Mouse (Mus musculus) ES-CJ7 (cell line): ENCODE results near the gene Fgfr1op.
"Not testable (repeated sequence)": the region's sequence is repeated elsewhere in the genome, so short reads cannot be mapped to it uniquely, and the experiment has no call there.

Experiments used
- DNase-seq: peaks from one replicate; pipeline ENCODE4 v3.0.0; 2011; ENCODE audit warnings: low read depth, low spot score

Fgfr1op gene

DNA sequence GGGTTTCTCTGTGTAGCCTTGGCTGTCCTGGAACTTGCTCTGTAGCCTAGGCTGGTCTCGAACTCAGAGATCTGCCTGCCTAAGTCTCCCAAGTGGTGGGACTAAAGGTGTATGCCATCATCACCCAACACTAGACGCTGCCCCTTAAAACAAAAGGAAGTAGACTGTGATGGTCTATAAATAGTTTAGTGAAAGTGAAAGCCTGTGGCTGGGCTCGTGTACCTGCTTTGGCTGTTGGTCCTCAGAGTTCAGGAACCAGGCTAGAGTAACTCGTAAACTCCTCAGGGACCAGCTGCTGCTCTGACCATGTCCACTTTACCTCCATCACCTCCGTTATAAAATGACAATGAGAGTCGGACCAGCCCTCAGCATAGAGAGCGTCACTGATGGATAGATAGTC, 5.0 kb downstream of the Fgfr1op start:
- no peak for DNase-seq

DNA sequence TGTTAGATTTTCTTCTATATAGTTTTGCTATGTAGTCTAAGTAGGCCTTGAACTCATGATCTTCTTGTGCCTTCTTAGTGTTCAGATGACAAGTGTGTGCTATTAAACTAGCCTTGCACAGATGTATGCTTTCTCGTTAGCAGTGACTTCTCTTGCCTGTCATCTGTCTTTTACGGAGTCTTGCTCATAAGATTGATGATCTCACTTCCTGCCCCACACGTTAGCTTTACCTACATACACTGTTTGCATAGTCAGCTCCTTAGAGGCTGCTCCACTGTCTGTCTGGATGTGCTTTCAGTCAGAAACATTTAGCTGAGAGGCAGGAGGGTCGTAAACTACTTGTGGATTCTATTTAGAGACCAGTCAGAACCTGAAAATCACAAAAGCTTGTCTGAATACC, 5.8 kb downstream of the Fgfr1op start:
- no peak for DNase-seq

DNA sequence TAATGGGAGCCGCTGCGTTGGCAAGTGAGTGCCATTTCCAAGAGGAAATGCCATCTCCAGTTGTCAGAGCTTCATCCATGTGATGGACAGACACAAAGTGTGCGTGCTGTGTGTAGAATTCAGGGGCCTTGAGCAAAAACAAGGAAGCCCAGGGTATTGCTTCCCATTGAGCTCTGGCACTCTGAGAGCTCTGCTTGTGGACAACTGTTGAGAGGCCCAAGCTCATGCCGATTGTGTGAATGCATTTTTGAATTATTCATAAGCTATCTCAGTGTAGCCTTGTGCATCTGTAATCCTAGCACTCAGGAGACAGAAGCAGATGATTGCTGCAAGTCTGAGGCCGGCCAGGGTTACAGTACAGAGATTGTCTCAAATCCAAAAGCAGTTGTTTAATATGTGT, 11.8 kb downstream of the Fgfr1op start:
- DNase-seq: no peak

DNA sequence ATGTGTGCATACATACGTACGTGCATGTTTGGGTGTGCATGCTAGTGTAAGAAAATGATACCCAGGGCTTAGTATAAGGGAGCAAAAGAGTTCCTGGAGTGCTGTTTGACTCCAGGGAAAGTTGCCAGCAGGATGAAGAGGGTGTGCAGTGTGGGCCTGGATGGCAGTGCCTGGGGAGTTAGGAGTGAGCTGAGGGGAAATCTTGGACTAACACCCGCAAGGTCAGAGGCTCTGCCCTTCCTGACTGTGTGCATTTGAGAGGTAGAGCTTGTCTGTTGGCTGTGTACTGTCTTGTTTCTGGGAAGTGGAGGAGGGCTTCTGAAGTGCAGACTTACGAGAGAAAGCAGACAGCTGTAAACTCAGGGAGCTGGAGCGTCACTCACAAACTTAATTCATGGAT, 18.5 kb downstream of the Fgfr1op start:
- no peak for DNase-seq

DNA sequence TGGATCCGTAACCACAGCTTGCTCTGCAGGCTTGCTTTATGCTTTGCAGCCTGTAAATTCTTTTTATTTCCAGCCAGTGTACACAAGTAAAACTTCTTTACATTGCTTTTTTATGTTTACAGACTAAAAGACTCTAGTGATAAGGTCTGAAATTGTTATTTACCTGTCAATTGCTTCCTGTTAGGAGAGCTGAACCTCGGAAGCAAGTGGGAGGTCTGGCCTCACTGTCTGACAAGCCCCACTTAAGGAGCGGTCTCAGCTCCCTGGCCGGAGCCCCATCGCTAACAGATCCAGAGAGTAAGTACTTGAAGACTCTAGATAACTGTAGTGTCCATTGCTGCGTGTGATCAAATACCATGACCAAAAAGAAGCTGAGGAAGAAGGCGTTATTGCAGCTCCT, 18.9 kb downstream of the Fgfr1op start:
- DNase-seq: no peak

DNA sequence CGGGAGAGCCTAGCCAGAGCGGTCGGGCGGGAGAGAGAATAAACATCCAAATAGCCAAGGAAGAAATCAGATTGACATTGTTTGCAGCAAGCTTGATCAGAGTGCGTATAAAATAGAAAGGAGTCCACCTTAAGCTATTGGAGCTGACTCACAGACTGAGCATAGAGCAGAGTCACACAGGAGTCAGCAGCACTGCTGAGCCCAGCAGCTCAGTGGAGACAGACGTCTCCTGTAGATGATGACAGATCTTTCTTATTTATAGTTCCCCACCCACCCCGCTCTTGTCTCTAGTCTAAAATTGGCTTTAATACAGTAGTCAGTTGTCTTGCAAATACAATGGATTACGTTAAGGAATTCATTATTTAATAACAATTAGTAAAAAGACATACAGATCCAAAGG, 28.4 kb downstream of the Fgfr1op start:
- no peak for DNase-seq

DNA sequence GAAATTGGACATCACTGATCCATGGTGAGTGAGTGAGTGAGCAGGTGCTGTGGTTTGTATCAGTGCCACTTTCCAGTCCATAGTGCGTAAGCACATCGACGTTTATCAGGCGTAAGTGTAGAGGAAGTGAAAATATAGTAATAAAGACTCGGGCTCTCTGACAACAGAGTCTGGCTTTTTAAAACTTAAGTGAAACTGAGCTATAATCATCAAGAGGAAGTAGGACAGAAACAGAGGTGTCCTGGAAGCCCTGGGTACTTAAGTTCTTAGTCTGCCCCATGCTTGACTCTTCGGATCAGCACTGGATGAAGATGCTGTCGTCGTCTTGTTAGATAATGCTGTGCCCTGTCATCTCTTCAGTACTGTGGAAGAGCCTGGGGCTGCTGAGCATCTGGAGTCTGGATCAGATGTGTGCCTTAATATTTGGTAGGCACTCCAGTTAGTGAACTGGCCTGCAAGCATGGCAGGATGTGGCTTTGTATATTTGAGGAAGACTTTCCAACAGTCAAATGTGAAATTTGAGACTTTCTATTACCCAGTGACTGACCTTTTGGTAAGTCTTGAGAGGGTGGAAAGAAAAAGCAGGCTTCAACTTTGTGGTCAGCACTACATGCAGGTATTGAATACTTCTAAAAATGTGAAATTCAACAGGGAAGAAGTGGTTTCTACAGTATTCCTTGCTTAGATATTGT, 30.5 kb downstream of the Fgfr1op start:
- DNase-seq: no peak

DNA sequence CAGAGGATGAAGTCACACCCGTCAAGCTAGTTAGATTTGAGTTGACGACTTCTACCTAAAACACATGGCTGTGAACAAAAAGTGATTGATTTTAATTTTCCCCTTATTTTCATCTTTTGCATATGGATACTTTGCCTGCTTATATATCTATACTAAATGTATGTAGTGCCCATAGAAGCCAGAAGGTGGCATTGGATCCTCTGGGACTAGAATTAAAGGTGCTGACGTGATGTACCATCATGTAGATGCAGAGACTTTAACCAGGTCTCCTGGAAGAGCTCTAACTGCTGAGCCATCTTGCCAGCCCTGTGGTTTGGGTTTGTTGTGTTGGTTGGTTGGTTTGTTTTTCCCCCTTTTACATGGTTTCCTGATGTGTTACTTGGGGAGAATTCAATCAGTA, 32.4 kb downstream of the Fgfr1op start:
- peak; percentile 38 for DNase-seq

DNA sequence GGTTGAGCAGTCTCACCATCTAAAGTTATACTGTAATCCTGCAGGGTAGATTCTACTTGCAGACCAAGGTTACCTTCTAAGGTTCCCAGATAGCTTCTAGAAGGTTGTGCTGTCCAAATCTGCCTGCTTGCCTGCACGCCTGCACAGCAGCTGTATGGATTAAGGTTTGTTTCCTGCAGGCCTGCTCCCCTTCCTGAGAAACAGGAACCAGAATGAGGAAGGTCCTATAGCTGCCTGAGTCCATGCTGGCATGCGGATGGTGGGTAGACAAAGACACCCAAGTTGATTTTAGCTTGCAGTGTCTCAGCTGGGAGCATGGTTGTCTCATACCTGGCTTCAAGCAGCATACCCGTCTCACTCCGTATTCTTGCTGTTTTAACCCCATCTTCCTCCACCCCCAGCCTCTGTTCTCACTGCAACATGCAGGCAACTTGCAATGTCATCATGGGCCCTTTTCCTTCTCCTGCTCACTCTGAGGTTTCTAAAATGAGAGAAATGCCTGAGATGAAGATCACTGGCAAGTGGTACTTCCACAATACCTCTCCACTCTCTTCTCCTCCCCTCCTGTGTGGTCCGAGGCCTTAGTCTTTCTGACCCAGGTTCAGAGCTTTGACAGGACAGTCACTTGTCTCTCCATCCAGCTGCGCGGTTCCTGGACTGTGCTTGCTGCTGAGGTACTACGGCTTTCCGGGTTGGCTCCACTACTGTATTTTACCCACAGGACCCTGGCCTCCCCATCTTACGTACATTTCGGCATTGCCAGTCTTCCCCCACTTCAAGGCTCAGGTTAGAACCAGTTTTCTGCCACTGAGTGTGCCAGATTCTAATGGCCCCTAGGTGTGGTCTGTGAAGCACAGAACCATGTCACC, 34.0 kb downstream of the Fgfr1op start:
- no peak for DNase-seq

DNA sequence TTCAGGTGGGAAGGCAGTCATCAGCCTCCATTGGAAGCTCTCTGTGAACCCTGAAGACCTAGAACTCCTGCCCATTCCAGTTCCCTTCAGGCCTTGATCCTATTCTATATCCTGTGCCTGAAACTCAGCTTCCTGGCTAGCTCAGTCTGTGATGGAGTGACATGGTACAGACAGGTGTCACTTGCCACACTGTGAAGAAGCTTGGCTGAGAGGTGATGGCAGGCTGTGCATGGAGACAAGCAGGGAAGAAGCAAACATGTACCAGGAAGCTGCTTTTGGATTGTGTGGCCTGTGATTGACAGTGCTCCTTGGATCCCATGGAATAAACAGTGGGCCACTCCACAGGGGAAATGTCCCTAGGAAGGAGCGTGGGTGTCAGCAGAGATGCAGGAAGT, 34.6 kb downstream of the Fgfr1op start:
- DNase-seq: no peak

DNA sequence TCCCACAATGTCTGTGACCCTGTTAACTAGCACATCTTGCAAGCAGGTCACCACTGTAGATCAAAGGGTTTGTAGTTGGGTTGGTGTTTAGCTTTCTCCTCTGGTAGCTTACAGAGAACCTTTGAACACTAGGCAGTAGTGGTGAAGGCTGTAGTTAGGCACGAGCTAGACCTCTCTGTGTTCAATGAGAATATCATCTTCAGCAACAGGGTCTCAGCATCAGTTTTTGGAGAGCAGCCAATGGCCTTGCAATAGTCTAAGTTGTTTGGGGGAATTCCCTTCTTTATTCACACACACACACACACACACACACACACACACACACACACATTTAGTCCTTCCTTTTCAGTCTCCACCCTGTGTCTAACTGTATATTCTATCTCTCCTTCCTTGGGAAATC, 38.2 kb downstream of the Fgfr1op start:
- DNase-seq: no peak

DNA sequence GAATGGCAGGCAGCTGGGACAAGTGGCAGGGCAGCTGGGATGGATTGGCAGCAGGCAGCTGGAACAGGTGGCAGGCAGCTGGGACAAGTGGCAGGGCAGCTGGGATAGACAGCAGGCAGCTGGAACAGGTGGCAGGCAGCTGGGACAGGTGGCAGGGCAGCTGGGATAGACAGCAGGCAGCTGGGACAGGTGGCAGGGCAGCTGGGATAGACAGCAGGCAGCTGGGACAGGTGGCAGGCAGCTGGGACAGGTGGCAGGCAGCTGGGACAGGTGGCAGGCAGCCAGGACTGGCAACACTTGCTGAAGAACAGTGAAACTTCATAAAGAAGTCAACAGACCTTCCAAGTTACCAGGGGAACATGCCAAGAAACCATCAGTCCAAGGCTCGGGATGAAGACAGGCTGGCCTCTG, 39.9 kb downstream of the Fgfr1op start:
- DNase-seq: not testable (repeated sequence)

DNA sequence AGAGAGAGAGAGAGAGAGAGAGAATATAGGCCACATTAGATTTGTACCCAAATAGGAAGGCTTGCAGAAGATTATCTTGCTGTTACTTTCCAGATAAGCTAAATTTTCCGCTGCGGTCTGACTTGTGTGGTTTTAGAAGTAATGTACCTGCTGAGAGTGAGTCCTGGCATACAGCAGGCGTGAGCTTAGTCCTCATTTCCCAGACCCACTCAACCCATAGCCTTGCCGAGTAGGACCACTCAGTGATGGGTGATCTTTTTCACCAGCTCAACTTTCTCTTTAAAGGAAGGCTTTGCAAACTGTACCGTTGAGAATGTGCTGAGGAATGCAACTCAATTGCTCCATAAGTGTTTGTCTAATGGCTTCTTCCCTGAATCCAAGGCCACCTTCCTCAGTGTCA, 41.4 kb downstream of the Fgfr1op start:
- no peak for DNase-seq

DNA sequence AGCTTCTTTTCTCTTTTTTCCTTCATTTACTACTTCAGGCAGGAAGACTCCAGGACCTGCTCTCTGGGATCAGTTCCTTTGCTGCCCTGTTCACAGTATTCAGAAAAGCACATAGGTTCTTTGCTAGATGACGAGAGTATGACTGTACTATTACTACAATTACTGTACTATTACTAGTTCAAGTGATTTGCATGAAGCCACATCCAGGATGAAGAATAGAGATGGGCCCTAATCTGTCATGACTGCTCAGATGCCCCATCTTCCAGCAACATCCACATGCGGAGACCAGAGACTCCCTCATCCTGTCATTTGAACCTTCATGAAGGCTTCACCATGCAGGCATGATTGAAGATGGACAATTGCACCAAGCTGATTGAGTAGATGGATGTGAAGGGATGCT, 44.4 kb downstream of the Fgfr1op start:
- DNase-seq: no peak

DNA sequence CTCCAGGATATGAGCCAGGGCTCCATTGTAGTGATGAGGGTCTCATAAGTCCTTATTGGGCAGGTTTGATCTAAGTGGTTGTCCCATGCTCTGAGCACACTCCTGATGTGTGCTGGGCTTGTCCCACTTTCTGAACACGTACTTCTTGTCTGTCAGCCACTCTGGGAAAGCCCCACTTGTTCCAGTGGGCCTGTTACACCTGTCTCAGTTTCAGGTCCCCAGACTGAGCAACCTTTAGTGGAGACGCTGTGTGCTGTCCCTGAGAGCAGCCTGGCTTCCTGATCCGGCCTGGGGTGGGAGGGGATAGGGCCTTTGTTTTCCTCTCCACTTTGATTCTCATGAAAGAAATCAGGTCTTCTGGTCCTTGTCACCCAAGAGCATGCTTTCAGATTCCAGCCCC, 44.9 kb downstream of the Fgfr1op start:
- DNase-seq: no peak

DNA sequence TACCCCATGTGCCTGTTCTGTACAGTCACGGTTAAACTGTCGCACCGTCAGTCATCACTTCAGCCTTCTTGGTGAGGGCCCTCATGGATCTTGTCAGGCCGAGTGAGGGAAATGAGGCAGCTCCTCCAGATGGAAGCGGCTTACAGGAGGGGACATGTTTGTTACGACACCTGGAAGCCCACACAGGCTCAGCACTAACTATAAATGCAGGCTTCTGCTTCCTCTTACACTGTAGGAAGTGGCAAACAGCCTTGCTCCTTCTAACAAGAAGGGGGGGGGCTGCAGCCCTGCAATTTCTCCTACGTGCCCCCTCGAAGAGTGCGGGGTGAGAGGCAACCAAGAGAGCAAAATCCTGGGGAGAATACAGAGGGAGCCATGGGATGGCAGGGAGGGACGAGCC, 45.4 kb downstream of the Fgfr1op start:
- no peak for DNase-seq

DNA sequence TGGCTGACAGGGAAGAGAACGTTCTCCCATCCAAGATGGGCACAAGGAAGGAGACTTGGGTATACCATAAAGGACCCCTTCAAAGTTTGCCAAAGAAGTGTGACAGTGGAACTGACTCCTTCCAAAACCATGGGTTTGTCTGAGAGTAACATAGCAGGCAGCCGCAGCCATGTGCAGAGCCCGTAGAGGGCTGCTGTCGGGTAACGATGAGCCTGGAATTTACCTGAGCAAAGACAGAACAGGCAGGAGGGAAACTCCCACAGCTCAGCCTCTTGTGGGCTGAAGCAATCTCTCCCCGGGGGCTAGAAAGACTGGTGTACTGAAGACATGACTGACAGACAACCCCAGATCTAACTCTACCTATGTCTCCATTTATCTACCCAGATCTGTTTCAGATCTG, 46.1 kb downstream of the Fgfr1op start:
- no peak for DNase-seq

DNA sequence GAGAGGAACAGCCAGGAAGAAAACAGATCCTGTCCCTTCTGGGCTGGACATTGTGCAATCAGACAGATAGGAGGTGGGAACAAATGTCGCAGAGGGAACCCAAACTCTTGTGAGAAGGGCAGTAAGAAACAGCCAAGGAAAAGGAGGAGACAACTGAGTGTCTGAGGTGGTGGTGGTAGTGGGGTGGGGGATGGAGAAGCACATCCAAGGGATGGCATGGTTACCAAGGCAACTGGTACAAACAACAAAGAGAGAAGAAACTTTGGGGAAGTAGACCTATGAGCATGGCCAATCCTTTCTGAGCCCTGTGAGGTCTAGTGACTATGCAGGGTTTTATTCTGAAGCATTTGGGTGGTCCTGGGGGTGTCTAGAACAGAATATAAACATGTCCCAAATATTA, 49.1 kb downstream of the Fgfr1op start:
- DNase-seq: no peak

DNA sequence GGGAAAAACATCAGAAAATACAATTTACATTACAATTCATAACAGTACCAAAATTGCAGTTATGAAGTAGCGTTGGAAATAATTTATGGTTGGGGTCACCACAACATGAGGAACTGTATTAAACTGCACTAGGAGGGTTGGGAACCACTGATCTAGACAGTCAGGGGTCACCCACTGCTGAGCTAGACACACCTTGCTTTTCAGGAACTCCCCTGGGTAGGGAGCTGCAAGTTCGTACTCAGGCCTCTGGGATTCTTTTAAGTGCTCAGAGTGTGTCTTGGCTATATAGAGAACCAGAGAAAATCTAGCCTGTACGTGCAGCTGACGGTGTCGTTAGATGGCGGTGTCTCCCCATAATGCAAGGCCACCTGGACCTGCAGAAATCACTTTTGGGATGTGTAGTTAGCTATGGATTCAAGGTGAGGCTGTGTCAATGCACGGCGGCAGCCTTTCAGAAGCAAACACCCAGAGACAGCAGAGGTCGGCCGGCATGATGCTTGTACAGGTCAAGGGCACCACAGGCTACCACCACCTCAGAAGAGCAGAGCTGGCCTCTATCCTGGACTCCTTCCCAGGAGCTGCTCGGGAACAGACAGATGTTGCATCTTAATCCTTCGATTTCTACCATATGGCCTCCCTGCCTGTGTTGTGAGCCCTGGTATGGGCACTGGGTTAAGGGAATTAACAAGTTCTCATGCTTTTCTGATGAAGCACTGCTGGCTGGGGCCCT, 49.9 kb downstream of the Fgfr1op start:
- DNase-seq: no peak

DNA sequence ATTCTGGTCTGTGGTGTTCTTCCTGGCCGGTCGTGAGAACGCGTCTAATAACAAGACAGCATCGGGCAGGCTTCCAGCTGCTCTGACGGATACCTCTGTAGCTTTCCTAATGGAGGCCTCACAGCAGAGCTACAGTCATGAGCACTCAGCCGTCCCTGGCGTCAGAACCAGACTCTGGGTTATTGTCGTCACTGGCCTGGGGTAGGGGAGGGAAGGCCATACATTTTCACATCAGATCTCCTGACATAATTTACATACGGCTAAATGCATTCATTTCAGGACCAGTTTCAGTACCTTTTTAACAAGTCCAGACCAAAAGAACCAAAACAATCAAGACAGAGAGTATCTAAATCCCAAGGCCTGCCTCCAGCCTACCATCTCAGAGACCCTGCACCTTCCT, 57.9 kb downstream of the Fgfr1op start:
- no peak for DNase-seq

DNA sequence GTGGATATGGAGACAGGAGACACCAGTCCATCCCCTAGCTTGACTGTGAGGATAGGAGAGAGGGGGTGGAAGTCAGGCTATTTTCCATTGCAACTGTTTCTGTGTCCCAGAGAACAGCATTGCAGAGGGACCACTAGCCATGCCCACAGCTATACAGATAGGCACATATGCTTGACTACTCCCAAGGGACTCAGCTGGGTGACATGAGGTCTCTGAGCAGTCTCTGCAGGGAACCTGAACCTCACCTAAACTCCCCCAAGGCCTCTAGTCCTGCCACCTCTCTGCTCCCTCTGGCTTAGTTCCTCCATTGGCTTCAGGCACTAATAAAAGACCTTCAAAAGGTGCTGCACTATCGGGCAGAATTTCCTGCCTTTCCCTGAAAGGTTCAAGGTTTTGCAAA, 58.8 kb downstream of the Fgfr1op start:
- no peak for DNase-seq

DNA sequence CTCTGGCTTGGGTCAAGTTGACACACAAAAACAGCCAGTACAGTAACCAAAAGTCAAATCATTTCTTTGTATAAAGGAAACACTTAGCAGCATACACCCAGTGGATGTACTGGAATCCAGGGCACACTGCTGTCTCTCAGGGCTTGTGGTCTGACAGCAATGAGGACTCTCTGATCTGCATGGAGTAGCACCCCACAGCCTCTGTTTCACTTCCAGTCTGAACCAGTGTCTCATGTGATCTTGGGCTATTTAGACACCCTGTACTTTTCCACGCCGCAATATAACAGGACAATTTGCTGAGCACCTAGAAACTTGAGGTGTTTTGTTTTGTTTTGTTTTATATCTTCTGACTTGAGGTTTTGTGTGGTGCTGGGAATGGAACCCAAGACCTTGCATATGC, 59.9 kb downstream of the Fgfr1op start:
- no peak for DNase-seq

DNA sequence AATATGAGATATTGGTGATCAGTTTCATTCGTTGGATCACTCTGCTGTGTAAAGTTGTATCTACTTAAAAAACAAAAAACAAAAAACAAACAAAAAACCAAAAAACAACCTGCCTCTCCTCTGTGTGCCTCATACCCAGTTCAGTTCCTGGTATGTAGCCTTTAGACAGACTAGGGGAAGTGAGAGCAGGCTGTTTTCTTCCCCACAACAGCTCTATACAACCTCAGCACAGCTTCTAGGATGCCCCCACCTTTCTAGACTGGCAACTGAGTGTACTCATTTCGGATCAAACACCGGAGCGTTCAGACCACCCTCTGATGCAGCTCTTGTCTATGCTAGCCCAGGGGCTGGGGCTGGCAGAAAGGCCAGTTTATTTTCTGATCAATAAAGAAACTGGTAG, 60.4 kb downstream of the Fgfr1op start:
- no peak for DNase-seq
